ENCODE assay signal across 9 mouse cellular contexts in genomic region chr2:59736401-59736898, GRCm38 (mm10).
A peak's percentile ranks its signal among the peaks of the same experiment; 100 is the strongest.
DNase-seq lines count a peak whose midpoint lies in the region; ATAC-seq and TF ChIP-seq lines count a peak whose summit lies in the region.
"Had no signal": no experiment of that assay in that cellular context is flagged by ENCODE, and none has a peak within 500 bp of the region (broad histone marks: within the 10 kb centered on the region; RNA-seq: fewer than 3 reads in every experiment).

No protein-coding gene starts in this region.

- no peak for TF ChIP-seq POLR2A in lung, adult 2 months (IDR thresholded peaks at IDR 0.05; ENCODE audit: borderline replicate concordance, extremely low read depth, low read depth, low read length)

- WGBS in lung, embryonic 14.5 days, result 53% methylated on average over 10 of the region's 10 CpGs
- 77% methylated on average over 10 of the region's 10 CpGs for WGBS in lung, adult 2 months
- WGBS in hindbrain, embryonic 12.5 days, result 52% methylated on average over 10 of the region's 10 CpGs
- WGBS in midbrain, embryonic 14.5 days, result 61% methylated on average over 10 of the region's 10 CpGs

- no peak for TF ChIP-seq CTCF in lung, embryonic 14.5 days (IDR thresholded peaks at IDR 0.05; ENCODE audit: low read depth)
- no peak for TF ChIP-seq CTCF in lung, adult 2 months (IDR thresholded peaks at IDR 0.05; ENCODE audit: insufficient read depth, low read length)

- H3K36me3 ChIP-seq in lung, embryonic 14.5 days (ENCODE audit: insufficient read depth), result no peaks in the 10 kb centered on the region
- no peaks in the 10 kb centered on the region for H3K36me3 ChIP-seq in hindbrain, embryonic 12.5 days
- H3K36me3 ChIP-seq in midbrain, embryonic 14.5 days (ENCODE audit: control insufficient read depth, insufficient read depth, low read length), result no peaks in the 10 kb centered on the region

- peak overlapping the region; percentile 59; the same call in 1 of the 2 replicates for H3K27ac ChIP-seq in lung, embryonic 14.5 days (ENCODE audit: low read depth)
- peak overlapping the region; percentile 60 for H3K27ac ChIP-seq in hindbrain, embryonic 12.5 days
- peak overlapping the region; percentile 53 for H3K27ac ChIP-seq in midbrain, embryonic 14.5 days (replicated peaks; ENCODE audit: low read depth, low read length)

- peaks cover 14% of the 10 kb centered on the region for H3K4me1 ChIP-seq in lung, embryonic 14.5 days (ENCODE audit: insufficient read depth)
- no peaks in the 10 kb centered on the region for H3K4me1 ChIP-seq in lung, adult 2 months (ENCODE audit: control insufficient read depth, insufficient read depth, low read length)
- H3K4me1 ChIP-seq in hindbrain, embryonic 12.5 days, result peaks cover 14% of the 10 kb centered on the region
- 0 out of 2 replicates have a peak, but pooled peaks cover 9% of the 10 kb centered on the region for H3K4me1 ChIP-seq in midbrain, embryonic 14.5 days (ENCODE audit: control insufficient read depth, insufficient read depth, low read length)

- ATAC-seq in lung, embryonic 14.5 days (ENCODE audit: insufficient read depth), result peak; percentile 54; the same call in 1 of the 2 replicates
- no peak; the same call in none of the 2 replicates for ATAC-seq in hindbrain, embryonic 12.5 days (ENCODE audit: low FRiP score)
- 0 out of 2 replicates have a peak, but pooled peaks have one; percentile 50 for ATAC-seq in midbrain, embryonic 14.5 days (ENCODE audit: low FRiP score, low TSS enrichment)

- no peaks in the 10 kb centered on the region for H3K9me3 ChIP-seq in lung, embryonic 14.5 days (ENCODE audit: low read depth, low read length)
- H3K9me3 ChIP-seq in hindbrain, embryonic 12.5 days (replicated peaks), result no peaks in the 10 kb centered on the region
- no peaks in the 10 kb centered on the region for H3K9me3 ChIP-seq in midbrain, embryonic 14.5 days (ENCODE audit: control insufficient read depth, low read length)

- peak; percentile 68 for DNase-seq in lung, embryonic 14.5 days
- no peak for DNase-seq in lung, adult 2 months
- peak; percentile 78 for DNase-seq in cerebellum, adult 8-10 months
- DNase-seq in midbrain, embryonic 14.5 days, result peak; percentile 59
- DNase-seq in right cerebral cortex, postnatal 4 days, result no peak
- no peak for DNase-seq in ovary, postnatal 14 days (ENCODE audit: low spot score)
- DNase-seq in thymus, adult 18-20 months, result no peak
- DNase-seq: heart, postnatal 10 days had no signal

- no peak overlapping the region for H3K4me3 ChIP-seq in lung, embryonic 14.5 days (ENCODE audit: low read depth, low read length)
- no peak overlapping the region for H3K4me3 ChIP-seq in lung, adult 2 months (replicated peaks; ENCODE audit: extremely low read depth, low read depth, low read length)
- H3K4me3 ChIP-seq in hindbrain, embryonic 12.5 days, result no peak overlapping the region
- H3K4me3 ChIP-seq in midbrain, embryonic 14.5 days (replicated peaks; ENCODE audit: low read depth, low read length), result no peak overlapping the region

- no peak overlapping the region for H3K9ac ChIP-seq in lung, embryonic 14.5 days
- H3K9ac ChIP-seq in hindbrain, embryonic 12.5 days, result peak overlapping the region; percentile 35
- H3K9ac ChIP-seq in midbrain, embryonic 14.5 days (replicated peaks; ENCODE audit: low read length), result no peak overlapping the region

- no peaks in the 10 kb centered on the region for H3K27me3 ChIP-seq in lung, embryonic 14.5 days (ENCODE audit: insufficient read depth, low read length)
- H3K27me3 ChIP-seq in hindbrain, embryonic 12.5 days, result no peaks in the 10 kb centered on the region
- no peaks in the 10 kb centered on the region for H3K27me3 ChIP-seq in midbrain, embryonic 14.5 days (ENCODE audit: control insufficient read depth, insufficient read depth, low read length)

- no peak overlapping the region for H3K4me2 ChIP-seq in lung, embryonic 14.5 days
- no peak overlapping the region for H3K4me2 ChIP-seq in hindbrain, embryonic 12.5 days (replicated peaks)
- no peak overlapping the region for H3K4me2 ChIP-seq in midbrain, embryonic 14.5 days (ENCODE audit: low read length)

Comparison
In these comparisons a context has a peak if more than half of its experiments do, and no peak if none do; other contexts are left out.
1. DNase-seq: peak in lung, embryonic 14.5 days (single experiment), cerebellum, adult 8-10 months (single experiment) and midbrain, embryonic 14.5 days (single experiment); none in lung, adult 2 months (single experiment), right cerebral cortex, postnatal 4 days (single experiment), ovary, postnatal 14 days (single experiment) and thymus, adult 18-20 months (0 of 2).
2. Peak in every context shown above with its lines, with median percentiles within 50 percentile points of each other: H3K27ac ChIP-seq.